Comparison of ENCODE assay signal across 10 mouse cellular contexts in genomic region chr3:108174672-108175531, GRCm38 (mm10). TPM values are rescaled to one million over a fixed set of nuclear protein-coding genes. Genes with fewer than 3 reads are reported as not detected.
DNase-seq lines count a peak whose midpoint lies in the region; ATAC-seq lines count a peak whose summit lies in the region.
"Had no signal": no experiment of that assay in that cellular context is flagged by ENCODE, and none has a peak within 500 bp of the region (broad histone marks: within the 10 kb centered on the region; RNA-seq: fewer than 3 reads in every experiment).

No protein-coding gene starts in this region.

- peaks cover 11% of the 10 kb centered on the region for H3K4me1 ChIP-seq in intestine, embryonic 16.5 days (ENCODE audit: control insufficient read depth, insufficient read depth, low read length)

- peak; percentile 56 for DNase-seq in gastrocnemius, adult 18-20 months (ENCODE audit: low spot score)
- no peak for DNase-seq in gastrocnemius, adult 8-10 months (ENCODE audit: low spot score in 2 of 2)
- DNase-seq in cerebellum, adult 9-10 months = peak; percentile 62
- peak; percentile 47 for DNase-seq in gastrocnemius, postnatal 10 days
- DNase-seq in left cerebral cortex, postnatal 4 days = peak; percentile 51
- DNase-seq in right cerebral cortex, postnatal 36 days (ENCODE audit: low spot score in 2 of 2) = peak; percentile 57 to 75
- DNase-seq in spleen, postnatal 36 days (ENCODE audit: low spot score in 2 of 2) = no peak

- H3K4me2 ChIP-seq in intestine, embryonic 16.5 days (ENCODE audit: low read depth, low read length) = peak overlapping the region; percentile 7; the same call in 1 of the 2 replicates
- H3K4me2 ChIP-seq: lung, embryonic 15.5 days had no signal

- no peaks in the 10 kb centered on the region for H3K9me3 ChIP-seq in intestine, embryonic 16.5 days (ENCODE audit: control insufficient read depth, low read length)
- H3K9me3 ChIP-seq: lung, embryonic 15.5 days had no signal

- no peaks in the 10 kb centered on the region for H3K36me3 ChIP-seq in intestine, embryonic 16.5 days (ENCODE audit: control insufficient read depth, insufficient read depth, low read length)
- H3K36me3 ChIP-seq: lung, embryonic 15.5 days had no signal

- WGBS in intestine, embryonic 16.5 days = 28% methylated on average over 14 of the region's 14 CpGs

- no peak overlapping the region for H3K27ac ChIP-seq in intestine, embryonic 16.5 days (ENCODE audit: low read length)
- H3K27ac ChIP-seq: lung, embryonic 15.5 days had no signal

- intact Hi-C loops in left cerebral cortex, postnatal 4 days (cut with DNase I) = no loop called here

- ATAC-seq in intestine, embryonic 16.5 days = peak; percentile 36

- no peaks in the 10 kb centered on the region for H3K27me3 ChIP-seq in intestine, embryonic 16.5 days (replicated peaks; ENCODE audit: control insufficient read depth, insufficient read depth, low read length)

- 0 out of 2 replicates have a peak overlapping the region, but pooled peaks have one; percentile 17 for H3K9ac ChIP-seq in intestine, embryonic 16.5 days (ENCODE audit: low read depth, low read length)
- H3K9ac ChIP-seq: lung, embryonic 15.5 days had no signal

- H3K4me3 ChIP-seq in intestine, embryonic 16.5 days (ENCODE audit: low read length) = no peak overlapping the region
- H3K4me3 ChIP-seq: lung, embryonic 15.5 days had no signal

RNA-seq across cellular contexts. Expression of gene Amigo1, which starts 11.2 kb away (rescaled TPM):
- 10 to 100 TPM; 23.9 to 26.3 TPM for total RNA-seq in gastrocnemius, adult 18-20 months (2021)
- total RNA-seq in gastrocnemius, adult 8-10 months (2022) = 10 to 100 TPM; 30.3 to 36.5 (median 32.6) TPM
- total RNA-seq in gastrocnemius, postnatal 10 days (2021) = 10 to 100 TPM; 30.7 to 31.6 TPM
- polyA plus RNA-seq in intestine, embryonic 16.5 days (2015; fragmentation: Nextera tagmentation; extraction: Ambion mirVana) = 2.2 and 2.5 TPM in 2 replicates
- total RNA-seq in left cerebral cortex, postnatal 4 days (2021) = 10 to 100 TPM; 23.6 to 25.8 TPM

RNA-seq across cellular contexts. Expression of gene Gpr61, which starts 20.2 kb away (rescaled TPM):
- not detected for total RNA-seq in gastrocnemius, adult 18-20 months (2021)
- total RNA-seq in gastrocnemius, adult 8-10 months (2022) = not detected
- total RNA-seq in gastrocnemius, postnatal 10 days (2021) = under 1 TPM; 0.14 to 0.27 TPM
- polyA plus RNA-seq in intestine, embryonic 16.5 days (2015; fragmentation: Nextera tagmentation; extraction: Ambion mirVana) = 0.11 and 0.13 TPM in 2 replicates
- 10 to 100 TPM; 12.1 to 14.0 TPM for total RNA-seq in left cerebral cortex, postnatal 4 days (2021)
- total RNA-seq: common myeloid progenitor, adult 5-6 weeks had no signal

RNA-seq across cellular contexts. Expression of gene Cyb561d1, which starts 26.1 kb away (rescaled TPM):
- total RNA-seq in gastrocnemius, adult 18-20 months (2021) = 1 to 10 TPM; 3.0 to 3.2 TPM
- 1 to 10 TPM; 3.0 to 3.8 (median 3.4) TPM for total RNA-seq in gastrocnemius, adult 8-10 months (2022)
- 1 to 10 TPM; 3.5 to 4.2 TPM for total RNA-seq in gastrocnemius, postnatal 10 days (2021)
- 4.2 and 4.7 TPM in 2 replicates for polyA plus RNA-seq in intestine, embryonic 16.5 days (2015; fragmentation: Nextera tagmentation; extraction: Ambion mirVana)
- total RNA-seq in left cerebral cortex, postnatal 4 days (2021) = 10 to 100 TPM; 10.9 to 11.4 TPM

RNA-seq across cellular contexts. Expression of gene Gnai3, which starts 29.0 kb away (rescaled TPM):
- 10 to 100 TPM; 10.2 to 14.7 TPM for total RNA-seq in gastrocnemius, adult 18-20 months (2021)
- 10 to 100 TPM in 3 of 4 experiments, 1 to 10 TPM in 1; 7.7 to 11.5 (median 10.5) TPM for total RNA-seq in gastrocnemius, adult 8-10 months (2022)
- 10 to 100 TPM; 28.2 to 33.2 TPM for total RNA-seq in gastrocnemius, postnatal 10 days (2021)
- 168 and 170 TPM in 2 replicates for polyA plus RNA-seq in intestine, embryonic 16.5 days (2015; fragmentation: Nextera tagmentation; extraction: Ambion mirVana)
- 10 to 100 TPM; 88.6 to 90.4 TPM for total RNA-seq in left cerebral cortex, postnatal 4 days (2021)

RNA-seq across cellular contexts. Expression of gene Atxn7l2, which starts 35.8 kb away (rescaled TPM):
- 1 to 10 TPM; 5.9 to 6.2 TPM for total RNA-seq in gastrocnemius, adult 18-20 months (2021)
- total RNA-seq in gastrocnemius, adult 8-10 months (2022) = 1 to 10 TPM; 5.9 to 7.4 (median 6.6) TPM
- total RNA-seq in gastrocnemius, postnatal 10 days (2021) = 10 to 100 TPM; 13.2 to 18.4 TPM
- polyA plus RNA-seq in intestine, embryonic 16.5 days (2015; fragmentation: Nextera tagmentation; extraction: Ambion mirVana) = 9.7 and 10.5 TPM in 2 replicates
- 10 to 100 TPM; 33.1 to 34.8 TPM for total RNA-seq in left cerebral cortex, postnatal 4 days (2021)

Comparison
In these comparisons a context has a peak if more than half of its experiments do, and no peak if none do; other contexts are left out.
1. DNase-seq: peak in gastrocnemius, adult 18-20 months (single experiment), cerebellum, adult 9-10 months (single experiment), gastrocnemius, postnatal 10 days (single experiment), left cerebral cortex, postnatal 4 days (single experiment) and right cerebral cortex, postnatal 36 days (2 of 2); none in gastrocnemius, adult 8-10 months (0 of 2) and spleen, postnatal 36 days (0 of 2).
2. RNA of gene Gpr61, which starts 20.2 kb away (total RNA-seq): 12.1 to 14.0 TPM in left cerebral cortex, postnatal 4 days; 0.14 to 0.27 TPM in gastrocnemius, postnatal 10 days, not detected in gastrocnemius, adult 18-20 months and not detected in gastrocnemius, adult 8-10 months; every median in the first group is over 10 times any median in the second.